Mouse (Mus musculus): ENCODE data around the gene Aldh3a1. TPM values are rescaled to one million over a fixed set of nuclear protein-coding genes. Genes with fewer than 3 reads are reported as not detected.
"Not testable (repeated sequence)": the region's sequence is repeated elsewhere in the genome, so short reads cannot be mapped to it uniquely, and the experiment has no call there.

Gene Aldh3a1
- polyA plus RNA-seq, 1 experiment from 2014 or later, result 0.45 TPM

DNA sequence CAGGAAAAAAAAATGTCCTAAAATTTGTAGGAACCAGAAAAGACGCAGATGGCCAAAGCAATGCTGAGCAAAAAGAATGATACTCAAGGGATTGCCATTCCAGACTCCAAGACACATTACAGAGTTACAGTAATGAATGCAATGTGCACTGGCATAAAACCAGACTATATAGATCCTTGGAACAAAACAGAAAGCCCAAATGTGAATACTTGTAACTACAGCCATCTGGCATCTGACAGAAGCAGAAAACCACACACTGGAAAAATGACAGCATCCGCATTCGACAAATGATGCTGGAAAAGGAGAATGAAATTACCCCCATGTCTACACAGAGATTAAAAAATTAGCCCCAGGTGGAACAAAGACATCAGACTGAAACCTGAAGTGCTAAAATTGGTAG lies 27.0 kb upstream of the Aldh3a1 start:
- ATAC-seq (ENCODE audit: insufficient number of reproducible peaks, insufficient read depth, low FRiP score, low read depth), result no peak
- no peak overlapping the region for H3K27ac ChIP-seq (replicated peaks in 1 of 2; ENCODE audit: control insufficient read depth in 1 of 2, insufficient read depth in 1 of 2, low read depth in 2 of 2, low read length in 2 of 2)
- H3K9me3 ChIP-seq (ENCODE audit: control insufficient read depth, low read length), result no peaks in the 10 kb centered on the region
- 86% methylated on average over 3 of the region's 3 CpGs for WGBS
- no peak overlapping the region for H3K9ac ChIP-seq (ENCODE audit: low read length)
- no peaks in the 10 kb centered on the region for H3K36me3 ChIP-seq (ENCODE audit: control insufficient read depth, insufficient read depth, low read length)
- H3K4me3 ChIP-seq (ENCODE audit: control insufficient read depth in 1 of 2, insufficient read depth in 1 of 2, low read depth in 1 of 2, low read length in 2 of 2), result no peak overlapping the region
- no peaks in the 10 kb centered on the region for H3K27me3 ChIP-seq (ENCODE audit: control insufficient read depth, insufficient read depth, low read length)
- H3K4me2 ChIP-seq (ENCODE audit: low read length), result no peak overlapping the region
- H3K4me1 ChIP-seq (ENCODE audit: control insufficient read depth in 2 of 2, insufficient read depth in 2 of 2, low read length in 2 of 2), result no peaks in the 10 kb centered on the region

DNA sequence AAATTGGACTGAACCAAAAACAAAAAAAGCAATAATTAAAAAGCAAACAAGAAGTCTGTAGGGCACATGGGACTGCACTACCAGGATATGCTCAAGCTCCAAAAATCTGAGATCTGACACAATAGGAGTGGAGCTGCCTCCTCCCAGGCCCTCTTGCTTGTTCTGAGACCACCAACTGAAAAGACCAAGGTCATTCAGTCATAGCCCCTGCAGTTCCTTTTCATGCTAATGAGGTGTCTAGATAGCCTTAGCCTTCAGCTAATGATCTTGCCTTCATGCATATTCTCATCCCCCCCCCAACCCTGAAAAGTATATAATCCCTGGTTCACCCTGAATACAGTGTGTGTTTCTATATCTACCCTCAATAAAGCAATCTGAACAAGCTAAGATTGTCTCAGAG lies 25.7 kb upstream of the Aldh3a1 start:
- no peaks in the 10 kb centered on the region for H3K27me3 ChIP-seq (ENCODE audit: control insufficient read depth, insufficient read depth, low read length)
- H3K9me3 ChIP-seq (ENCODE audit: control insufficient read depth, low read length), result 0 out of 2 replicates have a peak, but pooled peaks cover 3% of the 10 kb centered on the region
- no peak for ATAC-seq (ENCODE audit: insufficient number of reproducible peaks, insufficient read depth, low FRiP score, low read depth)
- H3K4me2 ChIP-seq (ENCODE audit: low read length), result no peak overlapping the region
- no peak overlapping the region for H3K9ac ChIP-seq (ENCODE audit: low read length)
- no peaks in the 10 kb centered on the region for H3K36me3 ChIP-seq (ENCODE audit: control insufficient read depth, insufficient read depth, low read length)
- no peaks in the 10 kb centered on the region for H3K4me1 ChIP-seq (ENCODE audit: control insufficient read depth in 2 of 2, insufficient read depth in 2 of 2, low read length in 2 of 2)
- no peak overlapping the region for H3K27ac ChIP-seq (replicated peaks in 1 of 2; ENCODE audit: control insufficient read depth in 1 of 2, insufficient read depth in 1 of 2, low read depth in 2 of 2, low read length in 2 of 2)
- H3K4me3 ChIP-seq (ENCODE audit: control insufficient read depth in 1 of 2, insufficient read depth in 1 of 2, low read depth in 1 of 2, low read length in 2 of 2), result no peak overlapping the region

DNA sequence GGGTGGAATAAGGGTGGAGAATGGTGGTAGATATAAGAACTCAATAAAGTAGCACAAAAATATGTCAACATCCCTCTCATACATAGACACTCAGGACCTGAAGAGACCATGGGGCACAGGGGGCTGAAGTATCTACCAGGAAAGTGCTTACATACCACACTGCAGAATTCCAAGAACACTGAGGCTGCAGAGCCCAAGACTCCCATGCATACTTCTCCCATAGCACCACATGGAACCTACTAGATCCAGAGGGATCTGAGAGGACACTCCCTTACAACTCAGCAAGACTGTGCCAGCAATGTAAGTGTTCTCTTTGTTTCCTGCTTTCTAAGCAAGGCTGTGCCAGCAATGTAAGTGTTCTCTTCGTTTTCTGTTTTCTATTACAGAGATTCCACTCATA lies 23.5 kb upstream of the Aldh3a1 start:
- no peak overlapping the region for H3K4me3 ChIP-seq (ENCODE audit: control insufficient read depth in 1 of 2, insufficient read depth in 1 of 2, low read depth in 1 of 2, low read length in 2 of 2)
- no peaks in the 10 kb centered on the region for H3K4me1 ChIP-seq (ENCODE audit: control insufficient read depth in 2 of 2, insufficient read depth in 2 of 2, low read length in 2 of 2)
- 0 out of 2 replicates have a peak, but pooled peaks cover 3% of the 10 kb centered on the region for H3K9me3 ChIP-seq (ENCODE audit: control insufficient read depth, low read length)
- no peaks in the 10 kb centered on the region for H3K27me3 ChIP-seq (ENCODE audit: control insufficient read depth, insufficient read depth, low read length)
- no peak overlapping the region for H3K27ac ChIP-seq (replicated peaks in 1 of 2; ENCODE audit: control insufficient read depth in 1 of 2, insufficient read depth in 1 of 2, low read depth in 2 of 2, low read length in 2 of 2)
- no peak for ATAC-seq (ENCODE audit: insufficient number of reproducible peaks, insufficient read depth, low FRiP score, low read depth)
- 82% methylated on average over 1 of the region's 1 CpGs for WGBS
- H3K36me3 ChIP-seq (ENCODE audit: control insufficient read depth, insufficient read depth, low read length), result no peaks in the 10 kb centered on the region
- no peak overlapping the region for H3K4me2 ChIP-seq (ENCODE audit: low read length)
- no peak overlapping the region for H3K9ac ChIP-seq (ENCODE audit: low read length)

DNA sequence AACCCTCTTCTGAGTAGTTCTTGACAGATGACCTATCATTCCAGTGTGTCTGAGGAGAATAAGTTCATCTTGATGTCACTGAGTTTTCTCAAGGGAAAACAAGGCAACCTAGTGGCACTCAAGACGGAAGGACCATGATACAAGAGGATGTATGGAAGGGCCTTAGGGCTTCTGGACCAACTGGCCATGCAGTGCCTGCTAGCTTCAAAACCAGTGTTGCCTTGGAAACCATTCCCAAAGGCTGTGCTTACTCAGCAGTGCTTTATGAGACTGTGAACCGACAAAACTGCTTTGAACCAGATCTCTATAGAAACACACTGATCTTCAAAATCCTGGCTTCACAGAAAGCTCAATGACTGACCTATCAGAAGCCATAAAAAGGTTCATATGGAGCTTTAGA lies 16.6 kb upstream of the Aldh3a1 start:
- Histone ChIP-seq H3K27me3 (ENCODE audit: control insufficient read depth, insufficient read depth, low read length) (peaks cover 9% of the 10 kb centered on the region), H3K36me3 (ENCODE audit: control insufficient read depth, insufficient read depth, low read length) (no peaks in the 10 kb centered on the region), H3K9ac (ENCODE audit: low read length) (no peak overlapping the region), H3K4me3 (ENCODE audit: control insufficient read depth in 1 of 2, insufficient read depth in 1 of 2, low read depth in 1 of 2, low read length in 2 of 2) (no peak overlapping the region), H3K4me2 (ENCODE audit: low read length) (no peak overlapping the region), H3K9me3 (ENCODE audit: control insufficient read depth, low read length) (0 out of 2 replicates have a peak, but pooled peaks cover under 1% of the 10 kb centered on the region), H3K4me1 (ENCODE audit: control insufficient read depth in 2 of 2, insufficient read depth in 2 of 2, low read length in 2 of 2) (no peaks in the 10 kb centered on the region), H3K27ac (replicated peaks in 1 of 2; ENCODE audit: control insufficient read depth in 1 of 2, insufficient read depth in 1 of 2, low read depth in 2 of 2, low read length in 2 of 2) (no peak overlapping the region)
- ATAC-seq (ENCODE audit: insufficient number of reproducible peaks, insufficient read depth, low FRiP score, low read depth), result no peak
- WGBS, result 76% methylated on average over 2 of the region's 2 CpGs

DNA sequence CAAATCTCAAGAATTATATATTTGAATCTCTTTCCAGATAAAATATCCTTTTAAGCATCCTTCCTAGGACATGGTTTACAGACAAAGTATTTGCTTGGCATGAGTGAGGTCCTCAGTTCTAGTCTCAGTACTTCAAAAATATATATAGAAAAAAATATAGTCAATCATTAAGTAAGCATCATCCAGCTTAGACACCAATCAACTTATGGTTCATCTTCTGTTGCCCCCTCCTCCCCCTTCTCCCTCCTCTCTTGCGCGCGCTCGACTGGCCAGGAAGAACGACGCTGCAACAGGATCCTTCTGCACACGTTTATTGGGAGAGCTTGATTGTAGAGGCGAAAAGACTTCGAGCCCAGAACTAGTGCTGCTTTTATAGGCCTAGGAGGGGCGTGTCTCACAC lies 15.2 kb upstream of the Aldh3a1 start:
- H3K27ac ChIP-seq (replicated peaks in 1 of 2; ENCODE audit: control insufficient read depth in 1 of 2, insufficient read depth in 1 of 2, low read depth in 2 of 2, low read length in 2 of 2); ATAC-seq (ENCODE audit: insufficient number of reproducible peaks, insufficient read depth, low FRiP score, low read depth); H3K27me3 ChIP-seq (ENCODE audit: control insufficient read depth, insufficient read depth, low read length); H3K4me2 ChIP-seq (ENCODE audit: low read length); H3K36me3 ChIP-seq (ENCODE audit: control insufficient read depth, insufficient read depth, low read length); H3K9ac ChIP-seq (ENCODE audit: low read length); H3K4me3 ChIP-seq (ENCODE audit: control insufficient read depth in 1 of 2, insufficient read depth in 1 of 2, low read depth in 1 of 2, low read length in 2 of 2); H3K4me1 ChIP-seq (ENCODE audit: control insufficient read depth in 2 of 2, insufficient read depth in 2 of 2, low read length in 2 of 2); H3K9me3 ChIP-seq (ENCODE audit: control insufficient read depth, low read length): not testable (repeated sequence)
- 95% methylated on average over 7 of the region's 10 CpGs for WGBS

DNA sequence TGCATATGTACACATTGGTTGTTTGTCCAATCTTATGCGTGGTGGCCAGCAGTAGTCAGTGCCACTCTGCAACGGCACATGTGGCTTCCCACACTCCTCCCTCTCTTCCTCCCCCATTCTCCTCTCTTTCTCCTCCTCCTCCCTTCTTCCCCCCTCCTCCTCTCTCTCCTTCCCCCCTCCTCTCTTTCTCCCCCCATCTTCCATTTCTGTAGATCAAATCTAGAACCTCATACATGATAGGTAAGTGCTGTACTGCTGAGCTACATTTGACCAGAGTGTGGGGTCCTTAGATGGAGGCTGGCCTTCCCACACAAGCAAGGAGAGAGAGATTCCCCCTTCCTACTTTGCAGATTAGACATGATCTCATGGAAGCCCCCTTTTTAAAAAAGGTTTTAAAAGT lies 14.6 kb upstream of the Aldh3a1 start:
- peaks cover 9% of the 10 kb centered on the region for H3K27me3 ChIP-seq (ENCODE audit: control insufficient read depth, insufficient read depth, low read length)
- no peak overlapping the region for H3K9ac ChIP-seq (ENCODE audit: low read length)
- H3K4me3 ChIP-seq (ENCODE audit: control insufficient read depth in 1 of 2, insufficient read depth in 1 of 2, low read depth in 1 of 2, low read length in 2 of 2), result no peak overlapping the region
- H3K4me2 ChIP-seq (ENCODE audit: low read length), result no peak overlapping the region
- 97% methylated on average over 2 of the region's 2 CpGs for WGBS
- H3K9me3 ChIP-seq (ENCODE audit: control insufficient read depth, low read length), result no peaks in the 10 kb centered on the region
- no peak overlapping the region for H3K27ac ChIP-seq (replicated peaks in 1 of 2; ENCODE audit: control insufficient read depth in 1 of 2, insufficient read depth in 1 of 2, low read depth in 2 of 2, low read length in 2 of 2)
- ATAC-seq (ENCODE audit: insufficient number of reproducible peaks, insufficient read depth, low FRiP score, low read depth), result no peak
- no peaks in the 10 kb centered on the region for H3K36me3 ChIP-seq (ENCODE audit: control insufficient read depth, insufficient read depth, low read length)
- no peaks in the 10 kb centered on the region for H3K4me1 ChIP-seq (ENCODE audit: control insufficient read depth in 2 of 2, insufficient read depth in 2 of 2, low read length in 2 of 2)

DNA sequence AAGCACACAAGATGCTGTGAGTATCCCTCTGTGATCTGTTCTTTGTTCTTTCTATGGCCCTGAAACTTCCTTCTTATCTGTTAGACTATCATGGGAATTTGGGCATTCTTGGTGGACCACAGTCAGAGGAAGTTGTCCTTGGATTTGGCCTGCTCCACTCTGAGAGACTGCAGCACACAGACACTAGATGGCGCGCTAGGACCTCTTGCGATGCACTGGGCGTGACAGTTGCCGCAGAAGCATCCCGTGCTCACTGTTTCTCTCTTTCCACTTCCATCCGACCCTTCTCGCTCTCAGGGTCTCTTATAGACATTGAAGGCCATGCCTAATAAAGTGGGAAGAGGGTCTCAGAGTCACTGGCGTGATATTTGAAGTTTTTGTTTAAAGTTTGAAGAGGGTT lies 13.9 kb upstream of the Aldh3a1 start:
- 5% methylated on average over 9 of the region's 9 CpGs for WGBS
- Histone ChIP-seq H3K36me3 (ENCODE audit: control insufficient read depth, insufficient read depth, low read length) (no peaks in the 10 kb centered on the region), H3K9ac (ENCODE audit: low read length) (no peak overlapping the region), H3K4me2 (ENCODE audit: low read length) (no peak overlapping the region), H3K4me3 (ENCODE audit: control insufficient read depth in 1 of 2, insufficient read depth in 1 of 2, low read depth in 1 of 2, low read length in 2 of 2) (no peak overlapping the region), H3K27ac (replicated peaks in 1 of 2; ENCODE audit: control insufficient read depth in 1 of 2, insufficient read depth in 1 of 2, low read depth in 2 of 2, low read length in 2 of 2) (no peak overlapping the region), H3K27me3 (ENCODE audit: control insufficient read depth, insufficient read depth, low read length) (peaks cover 9% of the 10 kb centered on the region), H3K4me1 (ENCODE audit: control insufficient read depth in 2 of 2, insufficient read depth in 2 of 2, low read length in 2 of 2) (no peaks in the 10 kb centered on the region), H3K9me3 (ENCODE audit: control insufficient read depth, low read length) (no peaks in the 10 kb centered on the region)
- 0 out of 2 replicates have a peak, but pooled peaks have one; percentile 39 for ATAC-seq (ENCODE audit: insufficient number of reproducible peaks, insufficient read depth, low FRiP score, low read depth)

DNA sequence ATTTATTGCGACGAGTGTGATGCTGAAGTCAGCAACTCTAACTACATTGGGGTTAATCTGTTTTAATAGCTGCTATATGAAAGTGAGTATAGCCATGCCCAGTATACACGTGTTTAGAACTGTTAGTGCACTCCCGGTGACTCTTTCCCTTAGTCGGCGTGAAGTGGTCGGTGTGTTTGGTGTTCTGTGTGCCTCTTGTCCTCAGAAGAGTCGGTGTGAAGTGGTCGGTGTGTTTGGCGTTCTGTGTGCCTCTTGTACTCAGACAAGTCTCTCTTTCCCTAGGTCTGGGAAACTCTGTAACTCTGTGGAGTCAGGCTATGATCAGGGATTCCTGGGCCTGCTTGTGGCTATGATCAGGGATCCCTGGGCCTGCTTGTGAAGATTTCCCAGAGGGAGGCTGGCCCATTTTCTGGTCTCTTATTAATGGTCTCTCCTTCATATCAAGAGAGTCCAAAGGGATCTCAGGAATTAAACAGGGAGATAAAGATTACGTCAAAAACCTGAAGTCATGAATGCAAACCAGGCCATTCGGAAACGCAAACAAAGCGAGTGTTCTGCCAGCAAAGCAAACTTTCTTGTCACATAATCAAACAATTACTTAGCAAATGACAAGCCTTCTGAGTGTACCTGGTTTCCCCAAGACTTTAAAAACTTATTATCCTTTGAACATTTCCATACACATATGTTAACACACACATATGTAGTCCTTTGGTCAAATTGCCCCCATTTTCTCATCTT lies 10.6 kb upstream of the Aldh3a1 start:
- Histone ChIP-seq H3K27ac (replicated peaks in 1 of 2; ENCODE audit: control insufficient read depth in 1 of 2, insufficient read depth in 1 of 2, low read depth in 2 of 2, low read length in 2 of 2) (no peak overlapping the region), H3K36me3 (ENCODE audit: control insufficient read depth, insufficient read depth, low read length) (no peaks in the 10 kb centered on the region), H3K4me3 (ENCODE audit: control insufficient read depth in 1 of 2, insufficient read depth in 1 of 2, low read depth in 1 of 2, low read length in 2 of 2) (no peak overlapping the region), H3K27me3 (ENCODE audit: control insufficient read depth, insufficient read depth, low read length) (peaks cover 9% of the 10 kb centered on the region), H3K4me1 (ENCODE audit: control insufficient read depth in 2 of 2, insufficient read depth in 2 of 2, low read length in 2 of 2) (peaks cover 0 to 3% of the 10 kb centered on the region in 2 experiments; a peak in 1 of 4 replicates), H3K9ac (ENCODE audit: low read length) (no peak overlapping the region), H3K4me2 (ENCODE audit: low read length) (no peak overlapping the region), H3K9me3 (ENCODE audit: control insufficient read depth, low read length) (no peaks in the 10 kb centered on the region)
- no peak for ATAC-seq (ENCODE audit: insufficient number of reproducible peaks, insufficient read depth, low FRiP score, low read depth)
- WGBS, result 80% methylated on average over 14 of the region's 14 CpGs
